Mouse (Mus musculus) embryonic facial prominence, embryonic 11.5 days (tissue): ENCODE measurements around the gene Tmem72. TPM values are rescaled to one million over a fixed set of nuclear protein-coding genes. Genes with fewer than 3 reads are reported as not detected.

Source experiments
- ATAC-seq: fragments of 200-750 bp; cut with Nextera tagmentation; replicated peaks from 2 replicates; pipeline ENCODE4 v1.8.0; 2017; ENCODE audit warnings: low read depth; ENCODE audit not compliant: insufficient number of reproducible peaks, low FRiP score, low TSS enrichment
- DNase-seq: peaks from one replicate; pipeline ENCODE4 v3.0.0-alpha.2; 2015; ENCODE audit warnings: low spot score
- H3K27ac ChIP-seq: fragments of 300-500 bp; sonication (generic); replicated peaks from 2 replicates; pipeline ENCODE4 v1.5.1; 2014; ENCODE audit warnings: mild to moderate bottlenecking, low read depth, low read length, control low read depth
- H3K27me3 ChIP-seq: fragments of 300-500 bp; sonication (generic); 2 replicates; pipeline ENCODE4 v1.6.1; 2014; ENCODE audit warnings: mild to moderate bottlenecking, low read length, moderate library complexity, mixed read lengths; ENCODE audit not compliant: control insufficient read depth, insufficient read depth
- H3K36me3 ChIP-seq: fragments of 300-500 bp; sonication (generic); replicated peaks from 2 replicates; pipeline ENCODE4 v1.6.1; 2014; ENCODE audit warnings: low read depth, mild to moderate bottlenecking, low read length, moderate library complexity, mixed read lengths; ENCODE audit not compliant: control insufficient read depth, insufficient read depth
- H3K4me1 ChIP-seq: fragments of 300-500 bp; sonication (generic); 2 replicates; pipeline ENCODE4 v1.6.1; 2014; ENCODE audit warnings: low read length, mixed read lengths; ENCODE audit not compliant: control insufficient read depth, insufficient read depth
- H3K4me2 ChIP-seq: fragments of 300-500 bp; sonication (generic); 2 replicates; pipeline ENCODE4 v1.6.1; 2014; ENCODE audit warnings: low read depth, mild to moderate bottlenecking, control low read depth, low read length, moderate library complexity
- H3K4me3 ChIP-seq: fragments of 300-500 bp; sonication (generic); 2 replicates; pipeline ENCODE4 v1.5.1; 2014; ENCODE audit warnings: low read depth, low read length, control low read depth
- H3K9ac ChIP-seq: fragments of 300-500 bp; sonication (generic); replicated peaks from 2 replicates; pipeline ENCODE4 v1.6.1; 2014; ENCODE audit warnings: mild to moderate bottlenecking, control low read depth, low read length
- H3K9me3 ChIP-seq: fragments of 300-500 bp; sonication (generic); replicated peaks from 2 replicates; pipeline ENCODE4 v1.6.1; 2016; ENCODE audit warnings: mild to moderate bottlenecking, low read length, inconsistent platforms, mixed read lengths; ENCODE audit not compliant: control insufficient read depth
- WGBS: fragments of 180-500 bp; shearing (Covaris S2); extraction: QIAGEN DNeasy Blood & Tissue Kit; methylation state at CpG from one replicate; pipeline ENCODE4 v1.1.7; 2014; 5-methylcytosine and 5-hydroxymethylcytosine counted together
- microRNA-seq: library from miRNA; unstranded; fragments of <30 nt; microRNA quantifications from one replicate; pipeline ENCODE4, GENCODE M21; 2016; ENCODE audit warnings: borderline number of aligned reads
- polyA plus RNA-seq: library from polyadenylated mRNA; unstranded; fragments of >200 nt; fragmentation: Nextera tagmentation; extraction: Ambion mirVana; gene quantifications from 2 replicates; pipeline ENCODE4 v1.2.1, GENCODE M21; 2014

Gene Tmem72
- polyA plus RNA-seq, 1 experiment from 2014 or later = 0.07 TPM

DNA sequence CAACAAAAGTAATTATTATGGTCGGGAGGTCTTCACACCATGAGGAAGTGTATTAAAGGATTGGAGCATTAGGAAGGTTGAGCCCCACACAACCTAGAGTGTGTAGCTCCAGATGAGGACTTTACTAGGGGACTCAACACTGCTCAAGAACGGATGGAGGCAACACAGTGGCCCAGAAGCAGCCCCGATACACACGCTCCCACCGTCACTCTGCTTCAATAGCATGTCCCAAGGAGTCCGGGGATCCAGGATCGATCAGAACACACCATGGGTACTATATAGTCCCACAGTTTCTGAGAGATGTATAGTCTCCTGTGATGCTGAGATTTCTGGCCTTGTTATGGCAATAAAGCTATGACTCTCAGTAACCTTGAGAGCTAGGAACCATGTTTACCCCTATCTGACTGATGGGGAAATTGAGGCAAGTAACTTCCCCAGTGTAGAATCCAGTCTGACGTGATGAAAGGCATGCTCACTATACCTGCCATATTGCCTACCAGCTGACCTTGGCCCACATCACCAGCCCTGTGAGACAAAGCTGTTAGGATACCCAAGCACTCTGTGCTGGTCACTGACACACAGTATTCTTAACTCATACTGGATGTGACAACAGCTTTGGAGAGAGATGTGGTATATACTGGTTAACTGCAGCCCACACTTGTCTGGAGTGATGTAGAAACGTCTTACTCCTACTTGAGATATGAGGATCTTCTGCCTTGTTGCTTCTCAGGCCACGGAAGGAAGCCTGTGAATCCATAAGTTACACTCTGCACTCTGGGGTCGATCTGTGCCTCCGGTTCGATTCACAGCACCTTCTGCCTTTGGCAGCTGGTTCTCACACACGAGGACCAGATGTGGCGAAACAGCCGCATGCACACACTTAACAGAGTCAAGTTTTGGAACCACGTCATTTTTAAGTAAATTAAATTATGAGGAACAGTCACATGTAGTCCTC lies 82.7 kb downstream of the Tmem72 start:
- Histone ChIP-seq H3K27me3 (no peaks in the 10 kb centered on the region), H3K4me3 (no peak overlapping the region), H3K4me2 (no peak overlapping the region), H3K9me3 (no peaks in the 10 kb centered on the region), H3K27ac (no peak overlapping the region), H3K36me3 (no peaks in the 10 kb centered on the region), H3K4me1 (no peaks in the 10 kb centered on the region), H3K9ac (no peak overlapping the region)
- no peak for ATAC-seq
- DNase-seq = no peak
- WGBS = 90% methylated on average over 17 of the region's 17 CpGs

- no peaks in the 10 kb centered on the region for H3K27me3 ChIP-seq
- H3K27ac ChIP-seq = no peak overlapping the region
- H3K9me3 ChIP-seq = no peaks in the 10 kb centered on the region
- DNase-seq = peak; percentile 77
- no peaks in the 10 kb centered on the region for H3K4me1 ChIP-seq
- H3K36me3 ChIP-seq = no peaks in the 10 kb centered on the region
- no peak overlapping the region for H3K9ac ChIP-seq
- no peak for ATAC-seq
- 50% methylated on average over 1 of the region's 1 CpGs for WGBS
- H3K4me2 ChIP-seq = no peak overlapping the region
- no peak overlapping the region for H3K4me3 ChIP-seq
Observed at GRCm38 (mm10) chr6:116632129-116632528, 84.6 kb downstream of the Tmem72 start.

- Histone ChIP-seq H3K9ac (no peak overlapping the region), H3K9me3 (no peaks in the 10 kb centered on the region), H3K4me2 (no peak overlapping the region), H3K27me3 (no peaks in the 10 kb centered on the region), H3K4me3 (no peak overlapping the region), H3K27ac (no peak overlapping the region), H3K36me3 (no peaks in the 10 kb centered on the region; the same call in 1 of the 2 replicates), H3K4me1 (no peaks in the 10 kb centered on the region)
- no peak for ATAC-seq
- no peak for DNase-seq
- WGBS = 89% methylated on average over 10 of the region's 10 CpGs
Observed at GRCm38 (mm10) chr6:116629766-116630165, 86.9 kb downstream of the Tmem72 start.

Small RNA genes within 50 kb of the gene (microRNA-seq; reads per million reads assigned to microRNA genes)
- gene Mir7043 = 1.4 reads per million

Other genes with a start within 250 kb of the Tmem72 start
- not detected in 2 replicates for gene Olfr211, start 227.8 kb downstream of the Tmem72 start, polyA plus RNA-seq
- gene Olfr212, start 210.4 kb downstream of the Tmem72 start, polyA plus RNA-seq = 0.07 TPM in 1 of 2 replicates, not detected in the other
- not detected in 2 replicates for gene Olfr213, start 178.5 kb downstream of the Tmem72 start, polyA plus RNA-seq
- 0.42 and 0.64 TPM in 2 replicates for gene Gm5580, start 165.8 kb downstream of the Tmem72 start, polyA plus RNA-seq
- not detected in 2 replicates for gene Olfr214, start 162.7 kb downstream of the Tmem72 start, polyA plus RNA-seq
- not detected in 2 replicates for gene Olfr215, start 132.7 kb downstream of the Tmem72 start, polyA plus RNA-seq
- 332 and 353 TPM in 2 replicates for gene Zfp422, start 87.9 kb downstream of the Tmem72 start, polyA plus RNA-seq
- 13.8 and 15.1 TPM in 2 replicates for gene Depp1, start 66.3 kb downstream of the Tmem72 start, polyA plus RNA-seq
- gene Rassf4, start 43.0 kb downstream of the Tmem72 start, polyA plus RNA-seq = 15.3 and 17.6 TPM in 2 replicates